Mouse (Mus musculus): Measurements from ENCODE around the gene Tmem54.

Gene Tmem54

DNA sequence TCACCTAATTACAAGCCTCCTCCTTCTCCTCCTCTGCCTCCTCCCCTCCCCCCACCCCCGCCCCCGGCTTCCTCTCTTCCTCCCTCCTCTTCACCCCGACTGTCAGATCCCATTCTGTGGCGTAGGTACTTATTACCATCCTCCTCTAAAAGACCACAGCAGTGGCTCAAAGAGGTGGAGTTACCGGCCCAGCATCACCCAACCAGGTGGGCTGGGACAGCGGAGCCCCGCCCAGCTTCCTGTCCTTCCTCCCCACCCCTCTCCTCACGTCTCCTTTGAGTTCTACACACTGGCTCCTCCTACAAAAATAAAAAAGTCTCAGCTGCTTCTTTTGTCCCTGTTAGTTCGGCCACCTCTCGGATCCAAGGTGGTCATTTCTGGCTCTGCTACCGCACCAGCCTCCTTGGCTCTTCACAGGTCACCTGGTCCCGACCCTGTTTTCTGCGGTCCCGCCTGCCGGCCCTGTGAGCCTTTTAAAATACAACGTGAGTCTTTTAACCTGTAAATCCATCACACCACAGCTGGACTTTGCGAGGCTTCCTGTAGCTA lies 25.5 kb downstream of the Tmem54 start:
- DNase-seq, result peak; percentile 35 to 37

DNA sequence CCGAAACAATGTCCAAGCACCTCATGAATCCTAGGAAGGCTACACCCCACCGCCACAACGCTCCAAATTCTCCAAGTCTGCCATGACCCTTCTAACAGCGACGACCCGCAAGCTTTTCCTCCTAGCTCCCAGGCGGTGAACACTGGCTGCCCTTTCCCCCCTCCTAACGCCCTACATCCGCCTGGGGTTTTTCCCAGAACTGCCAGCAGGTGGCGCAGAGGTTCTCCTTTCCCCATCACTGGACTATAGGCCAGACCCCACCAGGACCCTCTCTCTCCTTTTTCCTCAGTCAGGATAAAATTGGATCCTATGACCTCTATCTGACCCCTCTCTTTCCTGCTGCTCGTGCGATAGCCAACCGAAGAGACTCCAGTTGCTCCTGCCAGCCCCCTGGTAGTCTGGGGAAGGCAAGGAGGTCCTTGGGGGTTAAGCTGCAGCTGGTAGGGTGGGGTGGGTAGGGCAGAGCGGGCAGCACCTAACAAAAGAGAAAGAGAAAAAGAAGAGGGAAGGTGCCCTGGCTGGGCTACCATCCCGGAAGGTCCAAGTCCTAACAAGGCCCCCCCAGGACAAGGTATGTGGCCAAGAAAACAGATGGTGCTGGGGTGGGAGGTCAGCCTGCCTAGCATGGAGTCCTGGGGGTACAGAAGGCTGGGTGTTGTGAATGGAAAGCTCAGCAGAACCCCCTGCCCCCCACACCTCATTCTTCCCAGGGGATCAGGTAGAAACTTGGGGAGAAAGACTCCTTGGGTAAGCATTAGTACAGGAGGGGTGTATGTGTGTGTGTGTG lies 29.6 kb downstream of the Tmem54 start:
- peak; percentile 32 to 69 for DNase-seq

DNA sequence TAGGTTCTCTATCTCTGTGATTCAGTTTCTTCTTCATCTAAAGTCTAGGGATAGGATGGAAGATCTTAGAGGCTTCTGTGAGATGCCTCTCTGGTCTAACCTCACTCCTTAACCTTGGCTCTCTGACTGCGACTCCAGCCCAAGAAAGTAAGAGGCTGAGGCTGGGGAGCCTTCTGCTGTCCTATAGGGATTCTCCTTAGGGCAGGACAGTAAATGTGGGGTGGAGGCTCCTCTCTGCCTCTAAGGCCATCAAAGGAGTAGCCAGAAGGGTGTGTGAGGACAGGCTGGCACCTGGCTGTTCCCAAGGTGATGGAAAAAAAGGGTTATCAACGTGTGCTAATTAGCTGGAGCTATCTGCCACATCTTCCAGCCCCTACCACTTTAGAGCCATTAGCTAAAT lies 30.3 kb downstream of the Tmem54 start:
- DNase-seq, result no peak

DNA sequence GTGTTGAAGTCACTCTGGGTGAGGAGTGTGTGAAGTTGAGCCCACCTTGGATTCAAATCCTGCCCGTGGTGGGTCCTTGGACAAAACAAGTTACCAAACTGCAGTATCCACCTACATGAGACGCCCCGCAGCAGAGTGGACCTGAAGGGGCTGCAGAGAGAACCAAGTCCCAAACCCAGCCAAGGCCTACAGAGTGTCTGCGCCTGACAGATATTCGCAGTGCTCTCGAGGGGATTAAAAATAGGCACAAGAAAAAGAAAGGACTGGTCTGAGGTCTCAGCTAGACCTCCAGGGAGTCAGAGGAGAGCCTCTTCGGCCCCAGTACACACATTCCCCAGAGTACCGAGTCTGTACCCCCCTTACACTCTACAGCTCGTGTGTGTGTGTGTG lies 30.8 kb downstream of the Tmem54 start:
- DNase-seq, result no peak

DNA sequence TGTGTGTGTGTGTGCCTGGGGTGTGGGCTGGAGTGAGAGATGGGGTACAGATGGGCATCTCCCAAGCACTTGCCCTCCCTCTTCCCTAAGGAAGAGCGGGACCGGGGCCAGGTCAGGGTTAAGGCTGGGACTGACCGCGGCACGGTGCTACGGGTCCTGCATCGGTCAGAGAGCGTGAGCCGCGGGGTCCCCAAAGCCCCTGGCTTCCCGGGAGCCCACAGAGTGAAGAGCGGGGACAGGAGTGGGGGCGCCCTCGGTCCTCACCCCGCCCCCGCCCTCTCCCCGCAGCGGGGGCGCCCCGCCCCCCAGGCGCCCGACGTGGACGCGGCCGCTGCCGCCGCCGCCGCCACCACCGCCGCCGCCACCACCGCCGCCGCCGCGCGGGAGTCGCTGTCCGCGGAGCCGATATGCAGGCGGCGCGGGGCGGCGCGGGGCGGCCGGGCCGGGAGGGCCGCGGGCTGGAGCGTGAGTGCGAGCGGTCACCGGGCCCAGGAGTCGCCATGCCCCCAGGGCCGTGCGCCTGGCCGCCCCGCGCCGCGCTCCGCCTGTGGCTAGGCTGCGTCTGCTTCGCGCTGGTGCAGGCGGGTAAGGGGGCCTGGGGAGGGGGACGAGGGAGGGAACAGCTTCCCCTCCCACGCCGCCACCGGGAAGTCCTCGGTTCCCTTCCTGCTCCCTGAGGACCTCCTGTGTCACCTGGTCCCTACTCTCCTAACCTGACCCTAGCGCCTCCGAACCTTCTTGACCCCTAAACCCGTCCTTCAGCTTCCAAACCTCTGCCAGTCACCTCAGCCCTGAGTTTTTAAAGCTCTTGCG lies 31.4 kb downstream of the Tmem54 start, which contains the start of gene Fndc5:
Gene Fndc5, plus strand, starts transcription at position 421 of the 813 bp plus-strand sequence.
- DNase-seq, result no peak

DNA sequence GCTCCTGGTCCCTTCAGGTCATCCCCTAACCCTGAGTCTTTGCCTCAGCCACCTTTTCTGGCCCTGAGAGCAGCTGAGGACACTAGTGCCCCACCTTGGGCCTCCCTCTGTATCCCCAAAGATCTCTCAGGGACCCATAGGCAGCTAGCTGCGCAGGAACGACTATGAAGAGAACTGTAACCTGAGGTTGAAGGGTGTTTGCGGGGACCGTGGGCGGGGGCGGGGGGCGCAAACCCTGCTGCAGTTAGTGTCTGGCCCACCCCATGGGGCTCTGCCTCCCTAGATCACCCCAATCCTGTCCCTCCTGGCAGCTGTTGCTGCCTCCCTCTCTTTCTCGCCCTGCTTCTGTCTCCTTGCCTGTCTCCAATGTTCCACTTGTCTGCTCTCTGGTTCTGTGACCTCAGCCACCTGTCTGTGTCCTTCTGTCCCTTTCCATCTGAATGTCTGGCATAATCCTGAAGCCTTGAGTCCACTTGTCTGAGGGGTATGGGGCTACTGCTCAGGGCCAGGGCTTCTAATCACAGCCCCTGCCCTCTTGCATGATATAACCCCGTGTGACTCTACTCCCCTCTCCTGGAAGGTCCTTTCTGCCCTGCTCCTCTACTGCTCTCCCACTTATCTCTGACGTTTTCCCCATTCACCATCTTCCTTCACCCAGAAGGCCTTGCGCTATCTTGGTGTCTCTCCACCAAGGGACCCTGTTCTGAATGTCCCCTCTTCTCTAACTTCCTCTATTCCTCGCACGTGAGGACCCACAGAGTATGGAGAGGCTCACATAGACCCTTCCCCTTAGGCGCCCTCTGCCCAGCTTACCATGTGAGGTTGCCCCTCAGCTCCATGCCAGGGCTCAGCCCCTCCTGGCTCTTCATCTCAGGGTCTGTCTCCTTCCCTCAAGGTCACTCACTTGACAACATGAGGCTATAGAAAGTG lies 32.3 kb downstream of the Tmem54 start:
- no peak for DNase-seq

DNA sequence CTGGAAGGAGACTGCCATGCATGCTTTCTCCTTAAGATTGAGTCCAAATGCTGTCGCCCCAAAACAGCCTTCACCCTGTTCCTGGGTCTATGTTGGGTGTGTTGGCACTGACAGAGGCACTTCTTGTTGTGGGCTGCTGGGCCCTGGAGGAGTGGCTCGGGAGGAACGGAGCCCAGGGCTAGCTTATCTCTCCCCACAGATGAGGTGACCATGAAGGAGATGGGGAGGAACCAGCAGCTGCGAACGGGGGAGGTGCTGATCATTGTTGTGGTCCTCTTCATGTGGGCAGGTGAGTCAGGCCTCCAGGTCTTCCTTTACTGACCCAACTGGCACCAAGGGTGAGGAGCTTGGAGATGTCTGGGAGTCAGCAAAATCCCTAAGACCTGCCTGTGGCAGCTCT lies 34.3 kb downstream of the Tmem54 start:
- DNase-seq, result no peak

DNA sequence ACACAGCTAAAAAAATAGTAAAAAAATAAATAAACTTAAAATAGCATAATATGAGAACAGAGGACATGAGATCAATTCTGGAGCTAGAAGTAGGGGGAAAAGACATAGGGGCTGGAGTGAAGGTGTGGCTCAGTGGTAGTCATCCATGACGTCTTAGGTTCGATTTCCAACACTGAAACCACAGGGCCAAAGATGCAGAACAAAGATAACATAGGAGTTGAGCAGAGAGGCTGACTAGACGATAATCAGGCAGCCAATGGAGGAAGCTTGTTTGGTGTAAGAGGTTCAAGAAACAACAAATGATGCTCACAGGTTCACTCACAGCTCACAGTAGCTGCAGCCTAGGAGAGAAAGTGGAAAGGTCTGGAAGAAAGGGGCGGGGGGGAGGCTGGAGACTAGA lies 35.5 kb downstream of the Tmem54 start:
- DNase-seq, result no peak

DNA sequence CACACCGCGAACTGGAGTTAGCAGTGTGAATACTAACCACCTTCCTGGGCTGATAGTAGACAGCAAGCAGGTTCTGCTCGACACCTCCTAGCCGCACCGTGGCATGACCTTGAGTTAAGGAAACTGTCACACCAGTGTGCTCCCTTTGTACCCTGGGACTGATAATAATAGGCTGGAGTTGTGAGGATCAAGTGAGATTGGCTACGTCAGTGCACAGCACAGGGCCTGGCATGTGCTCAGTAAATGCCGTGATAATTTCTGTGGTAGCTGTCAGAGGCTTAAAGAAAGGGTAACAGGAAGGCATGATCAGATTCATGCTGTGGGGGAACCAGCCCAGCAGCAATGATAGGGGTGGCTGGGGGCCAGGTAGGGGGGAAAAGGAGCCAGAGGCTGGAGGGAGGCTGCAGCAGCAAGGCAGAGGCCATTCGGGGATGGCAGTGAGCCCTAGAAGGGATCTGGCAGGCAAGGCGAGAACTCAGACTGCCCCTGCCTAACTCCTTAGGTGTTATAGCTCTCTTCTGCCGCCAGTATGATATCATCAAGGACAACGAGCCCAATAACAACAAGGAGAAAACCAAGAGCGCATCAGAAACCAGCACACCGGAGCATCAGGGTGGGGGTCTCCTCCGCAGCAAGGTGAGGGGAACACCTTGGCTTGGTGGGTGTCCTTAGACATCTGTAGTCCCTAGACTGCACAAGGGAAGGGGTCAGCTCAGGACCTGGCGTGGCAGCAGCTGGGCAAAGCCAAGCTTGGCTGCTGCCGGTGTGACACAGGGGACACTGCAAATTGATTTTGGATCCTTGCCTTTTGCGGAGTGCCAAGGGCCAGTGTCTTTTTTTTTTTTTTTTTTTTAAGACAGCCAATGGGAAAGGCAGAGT lies 36.5 kb downstream of the Tmem54 start:
- DNase-seq, result no peak

DNA sequence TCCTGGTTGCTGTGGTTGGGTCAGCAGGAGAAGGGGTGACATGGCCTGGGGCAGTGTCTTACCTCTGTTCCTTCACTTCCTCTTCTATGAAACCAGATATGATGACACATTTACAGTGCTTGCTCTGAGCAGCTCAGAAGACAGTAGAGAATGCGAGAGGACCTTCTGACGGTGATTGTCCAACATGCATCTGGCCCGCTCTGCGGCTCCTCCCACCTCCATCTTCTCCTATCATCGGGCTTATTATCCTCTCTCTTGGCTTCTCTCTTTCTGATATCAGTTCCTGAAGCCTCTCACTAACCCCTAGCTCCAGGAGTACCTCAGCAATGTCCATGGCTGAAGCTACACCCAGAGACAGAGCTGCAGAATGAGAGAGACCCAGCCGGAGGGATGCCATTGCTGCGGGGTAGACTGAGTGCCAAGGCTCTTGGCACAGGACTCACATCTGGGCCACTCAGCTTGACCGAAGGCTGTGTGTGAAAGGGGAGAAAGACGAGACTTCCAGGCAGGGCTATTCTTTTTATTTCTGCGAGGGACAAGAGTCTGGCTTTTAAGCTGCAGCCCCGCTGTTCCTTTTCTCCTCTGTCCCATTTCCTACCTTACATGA lies 37.2 kb downstream of the Tmem54 start:
- no peak for DNase-seq

DNA sequence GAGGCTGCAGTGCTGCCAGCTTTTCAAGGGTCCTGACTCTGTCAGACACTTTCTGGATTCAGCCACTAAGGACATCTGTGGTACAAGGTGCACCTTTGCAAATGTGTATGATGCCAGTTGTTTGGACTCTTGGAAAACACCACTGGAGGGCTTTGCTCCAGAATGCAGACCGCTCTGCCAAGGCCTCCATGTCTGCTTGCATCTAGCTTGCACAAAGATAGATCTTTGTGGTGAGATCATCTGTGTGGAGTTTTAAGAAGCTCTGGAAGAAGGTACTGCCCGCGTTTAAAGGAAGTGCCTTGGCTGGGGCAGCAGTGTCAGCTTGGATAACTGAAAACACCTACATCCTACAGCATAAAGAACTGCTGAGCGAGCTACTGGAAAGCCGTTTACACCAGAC lies 38.2 kb downstream of the Tmem54 start:
- DNase-seq, result no peak

DNA sequence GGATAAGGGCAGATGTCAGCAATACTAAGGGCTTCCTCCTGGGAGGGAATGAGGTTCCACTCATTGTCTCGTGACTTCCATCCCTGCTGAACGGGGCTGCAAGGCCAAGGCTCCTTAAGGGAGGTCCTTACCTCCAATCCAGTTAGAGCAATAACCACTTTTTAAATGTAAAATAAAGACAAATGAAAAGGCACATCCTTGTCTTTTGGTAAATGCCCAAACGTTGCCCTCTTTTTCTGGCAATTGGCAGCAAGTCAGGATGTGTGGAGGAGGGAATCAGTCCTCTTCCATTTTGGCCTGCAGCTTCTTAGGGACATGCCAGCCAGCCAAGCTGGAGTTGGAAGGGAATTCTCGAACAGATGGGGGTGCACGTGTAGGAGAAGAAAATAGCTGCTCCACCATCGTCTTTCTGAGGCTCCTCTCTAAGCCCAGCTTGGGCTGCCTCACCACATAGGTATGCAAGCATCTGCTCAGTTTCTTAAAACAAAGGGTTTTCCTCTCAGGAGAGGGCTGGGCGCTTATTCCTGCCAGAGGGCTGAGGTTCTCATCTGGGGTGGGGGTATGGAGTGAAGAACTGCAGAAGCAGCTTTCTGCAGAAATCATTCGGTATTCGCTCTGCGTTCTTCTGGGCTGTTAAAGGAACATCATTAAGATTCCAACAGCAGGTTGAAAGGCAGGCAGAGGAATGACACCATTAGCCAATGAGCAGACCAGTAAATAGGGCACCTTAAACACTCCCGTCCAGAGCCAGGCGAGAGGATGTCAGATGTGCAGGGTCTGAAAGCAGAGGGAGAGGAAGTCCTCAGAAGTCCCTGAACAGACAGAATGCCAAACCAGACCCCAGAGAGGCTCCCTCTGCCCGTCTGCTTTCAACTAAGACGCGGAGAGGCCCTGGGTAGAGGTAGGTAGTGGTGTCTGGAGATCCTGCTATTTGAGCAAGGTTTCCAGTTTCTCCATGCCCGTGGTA lies 39.3 kb downstream of the Tmem54 start:
- DNase-seq, result no peak

DNA sequence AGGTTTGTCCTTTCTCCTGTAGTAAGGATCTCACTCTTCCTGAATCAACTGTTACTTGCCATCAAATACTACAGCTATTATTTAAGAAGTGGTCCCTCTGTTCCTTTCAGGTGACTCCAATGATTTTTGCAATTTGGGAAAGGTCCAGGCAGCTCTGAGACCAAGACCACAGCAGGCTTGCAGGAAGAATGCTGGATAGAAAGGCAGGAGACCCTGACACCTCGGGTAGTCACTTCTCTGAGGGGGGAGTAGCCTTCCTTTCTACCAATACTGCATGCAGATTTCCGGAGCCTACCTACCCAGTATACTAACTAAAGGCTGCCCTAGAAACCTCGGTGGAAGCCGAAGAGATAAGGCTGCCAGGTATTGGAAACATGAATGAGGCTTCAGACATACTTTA lies 40.1 kb downstream of the Tmem54 start:
- DNase-seq, result no peak

DNA sequence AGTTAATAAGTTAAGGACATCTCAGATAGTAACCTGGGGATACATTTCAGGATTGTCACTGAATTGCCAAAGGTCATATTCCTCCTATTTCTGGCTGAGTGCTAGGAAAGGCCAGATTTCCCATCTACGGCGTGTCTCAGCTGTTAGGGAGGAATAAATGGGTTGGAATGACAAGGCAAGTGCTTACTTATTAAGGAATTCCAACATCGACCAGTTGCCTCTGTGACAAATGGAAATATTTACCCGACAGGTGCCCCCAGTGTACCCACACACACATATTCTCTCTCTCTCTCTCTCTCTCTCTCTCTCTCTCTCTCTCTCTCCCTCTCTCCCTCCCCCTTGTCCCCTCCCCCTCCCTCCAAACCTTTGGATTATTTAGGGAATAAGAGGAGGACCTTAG lies 40.6 kb downstream of the Tmem54 start:
- DNase-seq, result no peak

DNA sequence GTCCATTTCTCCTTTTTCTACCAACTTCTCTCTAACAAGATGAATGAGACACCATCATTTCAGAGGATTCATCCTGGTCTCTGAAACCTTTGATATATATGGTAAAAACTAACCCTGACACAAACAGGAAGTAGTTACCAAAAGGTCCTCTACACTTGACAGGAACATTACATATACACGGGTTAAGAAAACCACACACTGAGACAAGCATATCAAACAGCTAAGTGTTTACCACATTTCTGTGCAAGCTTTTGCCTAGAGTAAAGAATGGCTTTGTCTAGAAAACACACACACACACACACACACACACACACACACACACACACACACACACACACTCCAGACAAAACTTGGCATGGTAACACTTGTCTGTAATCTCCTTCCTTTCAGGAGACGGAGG lies 41.0 kb downstream of the Tmem54 start:
- no peak for DNase-seq

DNA sequence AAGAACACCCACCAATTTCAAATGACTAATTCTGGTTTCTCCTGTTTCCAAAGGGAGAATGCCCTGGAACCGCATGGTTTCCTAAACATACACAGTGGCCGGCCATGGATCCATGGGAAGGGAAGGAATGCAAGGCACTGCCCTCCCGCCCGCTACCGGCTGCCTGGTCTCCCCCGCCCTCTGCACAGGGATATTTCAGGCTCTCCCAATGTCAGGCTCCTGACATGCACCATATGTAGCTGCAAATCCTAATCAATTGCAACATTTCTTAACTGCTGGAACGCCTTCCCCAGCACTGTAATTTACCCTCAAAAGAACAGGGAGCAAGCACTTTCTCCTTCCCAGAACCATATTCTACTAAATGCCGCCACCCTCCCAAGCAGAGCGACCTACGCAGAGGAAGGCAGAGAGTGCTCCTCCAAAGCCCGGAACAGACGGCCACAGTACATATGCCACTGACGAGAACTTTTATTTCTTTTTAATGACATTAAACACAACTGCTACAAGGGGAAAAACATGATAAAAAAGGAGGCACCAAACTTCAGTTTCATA lies 42.3 kb downstream of the Tmem54 start:
- no peak for DNase-seq

DNA sequence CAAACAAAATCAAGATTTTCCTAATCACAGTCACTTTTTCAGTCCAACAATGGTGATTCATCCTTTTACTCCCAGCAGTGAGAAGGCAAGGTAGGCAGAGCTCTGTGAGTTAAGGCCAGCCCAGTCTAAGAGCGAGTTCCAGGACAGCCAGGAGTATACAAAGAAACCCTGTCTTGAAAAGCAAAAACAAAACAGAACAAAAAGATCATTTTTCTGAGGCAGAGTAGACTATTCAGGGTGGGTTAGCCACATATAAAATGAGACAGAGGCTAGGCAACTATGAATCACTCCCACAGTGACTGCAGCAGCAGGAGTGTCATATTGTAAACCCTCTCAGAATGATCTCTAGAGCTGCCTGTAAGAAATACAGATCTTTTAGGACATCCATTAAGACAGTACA lies 44.0 kb downstream of the Tmem54 start:
- DNase-seq, result no peak

DNA sequence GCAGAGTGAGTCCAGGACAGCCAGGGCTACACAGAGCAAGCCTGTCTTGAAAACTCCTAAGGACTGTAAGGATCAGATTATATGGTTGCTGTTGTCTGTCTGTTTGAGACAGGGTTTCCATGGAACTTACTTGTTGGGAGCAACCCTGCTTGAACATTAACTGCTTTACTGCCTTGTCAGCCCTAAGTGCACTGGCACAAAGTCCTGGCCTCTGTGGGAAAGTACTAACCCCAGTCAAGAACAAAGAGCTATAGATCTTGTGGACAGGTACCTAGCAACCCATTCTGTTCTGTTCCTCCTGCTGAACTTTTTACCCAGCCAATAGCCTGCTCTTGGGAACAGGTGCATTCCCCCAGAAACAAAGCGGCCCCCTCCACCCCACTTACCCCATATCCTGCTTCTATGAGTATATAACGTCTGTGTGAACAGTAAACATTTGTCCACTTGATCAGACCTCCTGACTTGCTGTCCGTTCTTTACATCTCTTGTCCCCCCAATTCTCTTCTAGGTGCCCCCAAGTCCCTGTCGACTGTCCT lies 46.0 kb downstream of the Tmem54 start:
- no peak for DNase-seq

DNA sequence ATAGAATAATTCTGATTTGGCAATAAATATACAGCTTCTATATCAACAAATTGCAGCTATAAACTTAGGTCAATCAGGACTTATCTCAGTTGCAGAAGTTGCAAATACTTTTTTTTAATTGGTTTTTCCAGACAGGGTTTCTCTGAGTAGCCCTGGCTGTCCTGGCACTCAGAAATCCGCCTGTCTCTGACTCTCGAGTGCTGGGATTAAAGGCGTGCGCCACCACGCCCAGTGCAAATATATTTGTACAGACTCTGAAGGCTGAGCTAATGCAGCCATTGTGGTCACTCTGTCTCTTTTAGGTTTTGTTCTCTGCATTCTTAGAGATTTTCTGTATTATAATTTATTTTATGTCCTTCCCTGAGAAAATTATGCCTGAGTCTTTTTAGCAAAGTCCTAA lies 52.2 kb downstream of the Tmem54 start:
- no peak for DNase-seq

Data from spleen, adult 18-20 months (tissue).